Mouse (Mus musculus) olfactory bulb, adult 2 months (tissue): ENCODE measurements at regions not wholly inside any gene's neighbourhood (a gene's known extent, or its start where the extent isn't known, plus 50 kb on each side); places are given as distances from the start of the nearest gene placed in this dataset.

Source experiments
- CTCF ChIP-seq: fragments of 200-500 bp; IDR thresholded peaks from 2 replicates; pipeline ENCODE4 v1.5.1; 2012; ENCODE audit warnings: low read depth, mild to moderate bottlenecking, low read length, moderate library complexity; ENCODE audit not compliant: insufficient read depth
- POLR2A ChIP-seq: fragments of 200-500 bp; IDR thresholded peaks from 2 replicates; pipeline ENCODE4 v1.6.1; 2012; ENCODE audit warnings: mild to moderate bottlenecking, low read depth, low read length, moderate library complexity; ENCODE audit not compliant: insufficient read depth

DNA sequence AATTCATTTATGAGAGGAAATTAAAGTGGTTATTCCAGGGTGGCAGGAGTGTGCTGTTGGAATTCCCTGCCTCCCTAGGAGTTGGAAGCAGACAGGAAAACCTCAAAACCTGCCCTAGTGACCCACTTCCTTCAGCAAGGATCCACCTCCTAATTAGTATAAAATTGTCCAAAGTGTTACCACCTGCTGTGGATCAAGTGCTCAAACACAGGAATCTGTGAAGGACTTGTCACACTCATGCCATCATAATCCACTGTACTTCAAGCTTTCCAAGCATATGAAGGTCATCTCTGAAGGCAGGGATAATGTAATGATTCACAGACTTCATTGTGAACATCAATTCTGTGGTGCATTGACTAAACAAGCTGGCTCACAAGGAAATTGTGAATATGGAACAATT lies 615.1 kb upstream of the Slc39a10 start:
- TF ChIP-seq CTCF (no peak), POLR2A (no peak)
